Mouse (Mus musculus) kidney, adult 2 months (tissue): ENCODE results near the gene Zbtb20.

Experiments
- CTCF ChIP-seq: fragments of 200-500 bp; conservative IDR thresholded peaks from 2 replicates; pipeline ENCODE4 v1.5.1; 2011; ENCODE audit warnings: low read depth, mild to moderate bottlenecking, control low read depth, low read length, moderate library complexity, mixed read lengths; ENCODE audit not compliant: insufficient read depth, insufficient read length
- POLR2A ChIP-seq: fragments of 200-500 bp; IDR thresholded peaks from one replicate; pipeline ENCODE4 v1.6.1; 2011; ENCODE audit warnings: low read depth, low read length, control low read depth

DNA sequence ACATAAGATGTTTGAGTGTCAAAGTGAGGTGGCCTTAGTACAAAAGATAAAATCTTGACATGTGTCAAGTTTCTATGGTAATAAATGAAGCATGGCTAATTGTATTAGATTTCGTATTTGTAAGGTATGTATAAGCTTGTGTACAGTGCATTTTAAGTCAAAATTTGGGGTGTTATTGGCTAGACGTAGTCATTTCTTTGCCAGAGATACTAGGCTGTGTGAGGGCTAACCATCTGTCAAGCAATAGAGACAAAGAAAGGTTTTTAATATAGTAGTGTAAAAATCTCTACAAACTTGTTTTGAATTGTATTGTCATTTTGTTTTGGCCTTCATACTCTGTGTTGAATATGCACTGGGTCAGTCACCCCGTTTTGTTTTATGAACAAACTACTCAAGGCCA lies 4.4 kb downstream of the Zbtb20 start:
- TF ChIP-seq CTCF (no peak), POLR2A (no peak)
